Mouse (Mus musculus) C2C12 (cell line): ENCODE data around the gene Cib4.

Source experiments
- CEBPB ChIP-seq: IDR thresholded peaks from one replicate; pipeline ENCODE4 v1.6.1; 2011; ENCODE audit warnings: low read depth, mild to moderate bottlenecking, control low read depth, moderate library complexity
- CTCF ChIP-seq: IDR thresholded peaks from one replicate; pipeline ENCODE4 v1.5.1; 2011; ENCODE audit not compliant: control insufficient read depth, insufficient read depth, insufficient read length
- MAX ChIP-seq: IDR thresholded peaks from one replicate; pipeline ENCODE4 v1.6.1; 2011; ENCODE audit warnings: mild to moderate bottlenecking, control low read depth
- MYOG ChIP-seq: IDR thresholded peaks from one replicate; pipeline ENCODE4 v1.6.1; 2011; ENCODE audit not compliant: control insufficient read depth, insufficient read length; ENCODE audit errors: extremely low read depth
- USF1 ChIP-seq: IDR thresholded peaks from one replicate; pipeline ENCODE4 v1.6.1; 2011; ENCODE audit warnings: low read depth, mild to moderate bottlenecking, control low read depth, moderate library complexity

DNA sequence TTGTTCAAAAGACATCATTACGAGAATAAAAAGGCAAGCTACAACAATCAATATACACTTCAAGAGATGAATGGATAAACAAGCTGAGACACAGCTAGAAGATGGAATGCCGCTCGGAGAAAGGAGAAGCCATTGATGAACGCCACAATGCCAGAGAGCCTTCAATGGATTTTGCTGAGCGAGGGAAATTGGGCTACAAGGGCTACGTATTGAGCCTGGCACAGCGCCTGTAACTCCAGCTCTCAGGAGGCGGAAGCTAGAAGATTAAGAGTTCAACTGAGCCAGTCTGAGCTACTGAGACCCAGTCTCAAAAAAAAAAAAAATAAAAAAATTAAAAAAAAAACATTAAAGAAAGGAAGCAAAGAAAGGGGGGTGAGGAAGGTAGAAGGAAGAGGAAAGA is 32.5 kb downstream of the Cib4 start:
- no peak for TF ChIP-seq CTCF
- no peak for TF ChIP-seq USF1
- no peak for TF ChIP-seq MAX
- no peak for TF ChIP-seq MYOG
- TF ChIP-seq CEBPB, result no peak
